Mouse (Mus musculus) forebrain, embryonic 13.5 days (tissue): ENCODE results near the gene Cic. TPM values are rescaled to one million over a fixed set of nuclear protein-coding genes. Genes with fewer than 3 reads are reported as not detected.

Source experiments
- ATAC-seq: fragments of 200-750 bp; cut with Nextera tagmentation; 2 replicates; pipeline ENCODE4 v1.8.0; 2017
- H3K27ac ChIP-seq: fragments of 300-500 bp; sonication (generic); 2 replicates; pipeline ENCODE4 v1.5.1; 2015; ENCODE audit warnings: inconsistent platforms, mild to moderate bottlenecking, moderate library complexity
- H3K27me3 ChIP-seq: fragments of 300-500 bp; sonication (generic); 2 replicates; pipeline ENCODE4 v1.6.1; 2015; ENCODE audit warnings: mild to moderate bottlenecking, inconsistent platforms
- H3K36me3 ChIP-seq: fragments of 300-500 bp; sonication (generic); 2 replicates; pipeline ENCODE4 v1.6.1; 2015; ENCODE audit warnings: mild to moderate bottlenecking, inconsistent platforms; ENCODE audit not compliant: poor library complexity, severe bottlenecking
- H3K4me1 ChIP-seq: fragments of 300-500 bp; sonication (generic); 2 replicates; pipeline ENCODE4 v1.6.1; 2015; ENCODE audit warnings: inconsistent platforms
- H3K4me2 ChIP-seq: fragments of 300-500 bp; sonication (generic); 2 replicates; pipeline ENCODE4 v1.6.1; 2015; ENCODE audit warnings: inconsistent platforms, mild to moderate bottlenecking, moderate library complexity
- H3K4me3 ChIP-seq: fragments of 300-500 bp; sonication (generic); 2 replicates; pipeline ENCODE4 v1.5.1; 2015; ENCODE audit warnings: mild to moderate bottlenecking, inconsistent platforms
- H3K9ac ChIP-seq: fragments of 300-500 bp; sonication (generic); 2 replicates; pipeline ENCODE4 v1.6.1; 2015; ENCODE audit warnings: mild to moderate bottlenecking, inconsistent platforms
- H3K9me3 ChIP-seq: fragments of 300-500 bp; sonication (generic); replicated peaks from 2 replicates; pipeline ENCODE4 v1.6.1; 2016; ENCODE audit warnings: inconsistent platforms
- WGBS: fragments of 180-500 bp; shearing (Covaris S2); methylation state at CpG from one replicate; pipeline ENCODE4 v1.1.7; 2015; 5-methylcytosine and 5-hydroxymethylcytosine counted together
- polyA plus RNA-seq: library from polyadenylated mRNA; unstranded; fragments of >200 nt; fragmentation: Nextera tagmentation; extraction: Ambion mirVana; gene quantifications from 2 replicates; pipeline ENCODE4 v1.2.1, GENCODE M21; 2015

Cic gene
- polyA plus RNA-seq, 1 experiment from 2014 or later = 47.0 TPM

GRCm38 (mm10) chr7:25293191-25293739 is 25.8 kb downstream of the Cic start:
- no peaks in the 10 kb centered on the region for H3K9me3 ChIP-seq
- ATAC-seq = no peak
- no peak overlapping the region for H3K4me2 ChIP-seq
- no peak overlapping the region for H3K4me3 ChIP-seq
- peaks cover 50% of the 10 kb centered on the region for H3K4me1 ChIP-seq
- no peak overlapping the region for H3K9ac ChIP-seq
- H3K27ac ChIP-seq = no peak overlapping the region
- WGBS = 75% methylated on average over 9 of the region's 10 CpGs
- H3K27me3 ChIP-seq = no peaks in the 10 kb centered on the region
- H3K36me3 ChIP-seq = peaks cover 79% of the 10 kb centered on the region

GRCm38 (mm10) chr7:25294495-25294894 is 27.0 kb downstream of the Cic start:
- Histone ChIP-seq H3K36me3 (peaks cover 67% of the 10 kb centered on the region), H3K4me3 (no peak overlapping the region), H3K27ac (no peak overlapping the region), H3K9me3 (no peaks in the 10 kb centered on the region), H3K27me3 (no peaks in the 10 kb centered on the region), H3K4me1 (peaks cover 54% of the 10 kb centered on the region), H3K9ac (no peak overlapping the region), H3K4me2 (no peak overlapping the region)
- ATAC-seq = no peak
- WGBS = 94% methylated on average over 4 of the region's 4 CpGs

DNA sequence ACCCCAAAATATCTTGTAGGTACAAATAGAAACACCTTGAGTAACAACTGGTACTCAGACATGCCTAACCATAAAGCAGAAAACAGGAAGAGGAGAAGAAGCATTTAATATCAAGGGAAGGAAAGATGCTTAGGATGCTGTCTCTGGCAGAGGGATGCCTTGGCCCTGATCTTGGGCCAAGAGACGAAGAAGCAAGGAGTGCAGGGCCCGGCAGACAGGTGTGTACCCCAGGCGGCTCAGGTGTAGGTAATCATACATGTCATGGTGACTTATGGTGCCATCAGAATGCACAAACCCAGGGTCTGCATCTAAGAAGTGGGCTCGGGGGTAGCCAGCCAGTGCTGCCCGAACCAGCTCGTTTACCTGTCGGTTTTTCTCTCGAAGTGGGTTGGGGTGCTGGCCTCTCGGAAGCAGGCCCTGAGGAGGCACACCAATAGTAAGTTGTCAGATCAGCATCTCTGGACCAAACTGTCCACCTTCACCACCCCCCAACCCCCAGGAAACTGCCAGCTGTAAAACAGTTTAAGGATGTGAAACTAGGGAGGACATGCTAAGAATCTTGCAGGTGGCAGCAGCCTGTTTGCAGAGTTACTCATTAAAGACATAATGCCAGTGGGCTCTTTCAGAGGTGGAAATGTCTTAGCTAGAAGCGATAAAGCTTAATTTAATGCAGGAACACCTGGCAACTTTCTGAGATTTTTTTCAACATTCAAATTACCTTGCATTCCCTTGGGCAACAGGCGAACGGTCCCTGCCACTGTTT is 27.6 kb downstream of the Cic start:
- peak overlapping the region; percentile 79; the same call in 1 of the 2 replicates for H3K4me2 ChIP-seq
- H3K27me3 ChIP-seq = no peaks in the 10 kb centered on the region
- H3K4me1 ChIP-seq = peaks cover 54% of the 10 kb centered on the region
- no peak overlapping the region for H3K9ac ChIP-seq
- no peaks in the 10 kb centered on the region for H3K9me3 ChIP-seq
- peak overlapping the region; percentile 1; the same call in 1 of the 2 replicates for H3K4me3 ChIP-seq
- H3K27ac ChIP-seq = no peak overlapping the region
- H3K36me3 ChIP-seq = peaks cover 61% of the 10 kb centered on the region
- ATAC-seq = no peak
- WGBS = 88% methylated on average over 12 of the region's 12 CpGs

DNA sequence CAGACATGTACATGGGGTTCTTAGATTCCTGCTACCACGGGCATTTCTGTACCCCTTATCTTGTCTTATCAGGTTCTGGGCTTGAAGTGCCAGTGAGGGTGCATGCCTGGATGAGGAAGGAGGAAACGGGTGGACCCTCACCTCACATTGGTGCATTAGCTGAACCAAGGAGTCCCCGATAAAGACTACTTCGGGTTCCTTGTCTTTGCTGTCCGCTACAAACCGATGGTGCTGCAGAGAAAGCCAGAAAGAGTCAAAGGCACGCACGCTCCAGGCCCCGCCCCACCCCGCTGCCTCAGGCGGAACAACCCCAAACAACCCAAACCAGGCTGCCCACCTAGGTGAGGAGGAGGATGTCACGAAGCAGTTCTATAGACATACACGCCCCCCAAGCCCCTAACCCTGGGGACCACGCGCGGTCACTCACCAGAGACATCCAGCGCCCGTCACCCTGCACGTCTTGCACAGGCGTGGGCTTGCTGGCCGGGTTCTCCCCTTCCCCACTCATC is 29.5 kb downstream of the Cic start:
- Histone ChIP-seq H3K36me3 (peaks cover 42% of the 10 kb centered on the region), H3K4me3 (peak overlapping the region; percentile 84), H3K27ac (peak overlapping the region; percentile 96), H3K4me1 (peaks cover 42% of the 10 kb centered on the region), H3K27me3 (no peaks in the 10 kb centered on the region), H3K9me3 (no peaks in the 10 kb centered on the region), H3K4me2 (peak overlapping the region; percentile 79), H3K9ac (peak overlapping the region; percentile 92)
- under 1% methylated on average over 21 of the region's 21 CpGs for WGBS
- peak; percentile 49 for ATAC-seq

DNA sequence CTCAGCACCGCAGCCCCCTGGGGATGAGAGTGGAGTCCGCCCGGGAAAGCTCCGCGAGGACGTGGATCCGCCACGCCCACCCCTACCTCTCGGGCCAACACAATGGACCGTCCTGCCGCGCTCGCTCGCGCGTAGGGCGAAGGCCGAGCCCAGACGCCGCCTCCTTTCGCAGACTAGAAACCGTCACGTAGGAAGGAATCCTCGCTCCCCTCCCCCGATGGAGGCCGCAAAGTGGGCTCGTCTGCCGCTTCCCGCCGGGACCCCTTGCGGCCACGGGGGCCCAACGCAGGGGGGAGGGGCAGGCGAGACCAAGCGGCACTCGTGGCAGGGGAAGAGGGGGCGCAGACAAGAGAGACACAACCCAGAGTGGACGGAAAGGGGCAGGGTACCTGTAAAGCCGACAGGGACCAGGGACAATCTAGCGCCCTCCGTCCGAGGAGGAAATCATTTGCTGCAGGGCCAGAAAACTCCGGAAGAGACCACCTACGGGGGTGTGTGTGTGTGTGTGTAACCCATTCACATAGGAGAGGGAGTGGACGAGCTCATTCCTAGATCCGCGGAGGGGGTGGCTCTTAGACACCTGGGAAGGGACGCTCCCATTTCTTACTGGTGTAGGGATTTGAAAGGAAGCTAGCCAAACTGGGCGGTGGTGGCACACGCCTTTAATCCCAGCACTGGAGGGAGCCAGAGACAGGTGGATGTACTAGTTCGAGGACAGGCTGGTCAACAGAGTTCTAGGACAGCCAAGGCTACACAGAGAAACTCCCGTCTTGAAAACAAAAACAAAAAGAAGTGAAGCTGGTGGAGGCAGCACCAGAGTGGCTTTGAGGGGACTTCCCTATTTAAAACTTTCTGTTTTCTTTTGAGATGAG is 30.2 kb downstream of the Cic start, which contains the start of gene Pafah1b3:
Gene Pafah1b3 (minus strand): TSS at position 533 of the 872 bp plus-strand sequence.
- H3K4me2 ChIP-seq = peak within 1 kb of the TSS; percentile 79
- H3K4me3 ChIP-seq = peak within 1 kb of the TSS; percentile 84
- WGBS = under 1% methylated on average over 51 of the region's 52 CpGs
- peak within 1 kb of the TSS; percentile 96 for H3K27ac ChIP-seq
- H3K36me3 ChIP-seq = peaks cover 35% of the 10 kb centered on the region
- H3K9me3 ChIP-seq = no peaks in the 10 kb centered on the region
- no peaks in the 10 kb centered on the region for H3K27me3 ChIP-seq
- H3K4me1 ChIP-seq = peaks cover 36% of the 10 kb centered on the region
- peak; percentile 94 for ATAC-seq
- peak within 1 kb of the TSS; percentile 92 for H3K9ac ChIP-seq

DNA sequence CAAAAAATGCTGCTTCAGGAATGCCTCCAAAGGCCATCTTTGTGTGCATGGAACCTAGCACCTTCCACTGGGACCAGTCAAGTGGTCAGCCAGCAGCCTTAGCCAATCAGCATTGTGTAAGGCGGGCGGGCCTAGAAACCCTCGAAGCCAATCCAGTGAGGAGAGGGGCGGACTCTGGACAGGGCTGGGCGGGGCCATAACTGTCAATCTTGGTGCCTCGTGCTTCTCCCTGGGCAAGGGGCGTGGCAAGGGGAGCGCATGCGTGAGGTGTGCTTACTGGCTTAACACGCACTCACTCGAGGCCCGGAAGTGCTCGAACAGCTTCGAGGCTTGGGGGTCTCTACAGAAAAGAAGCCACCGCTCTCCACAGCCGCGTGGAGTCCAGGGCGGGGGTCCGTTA is 33.6 kb downstream of the Cic start, which contains the start of gene Prr19:
Gene Prr19 (plus strand): TSS at position 349 of the 400 bp plus-strand sequence.
- Histone ChIP-seq H3K4me1 (peaks cover 28% of the 10 kb centered on the region), H3K9me3 (no peaks in the 10 kb centered on the region), H3K36me3 (peaks cover 1% of the 10 kb centered on the region), H3K27ac (no peak within 1 kb of the TSS), H3K4me3 (no peak within 1 kb of the TSS), H3K4me2 (no peak within 1 kb of the TSS; the same call in 1 of the 2 replicates), H3K9ac (no peak within 1 kb of the TSS), H3K27me3 (no peaks in the 10 kb centered on the region)
- WGBS = 63% methylated on average over 19 of the region's 19 CpGs
- ATAC-seq = no peak

- no peaks in the 10 kb centered on the region for H3K36me3 ChIP-seq
- H3K4me1 ChIP-seq = peaks cover 20% of the 10 kb centered on the region
- H3K4me3 ChIP-seq = no peak overlapping the region
- WGBS = 82% methylated on average over 9 of the region's 9 CpGs
- no peaks in the 10 kb centered on the region for H3K9me3 ChIP-seq
- H3K27me3 ChIP-seq = peaks cover 10% of the 10 kb centered on the region
- no peak overlapping the region for H3K27ac ChIP-seq
- ATAC-seq = no peak
- H3K9ac ChIP-seq = no peak overlapping the region
- H3K4me2 ChIP-seq = no peak overlapping the region
Observed at GRCm38 (mm10) chr7:25303003-25303684, 35.6 kb downstream of the Cic start.

DNA sequence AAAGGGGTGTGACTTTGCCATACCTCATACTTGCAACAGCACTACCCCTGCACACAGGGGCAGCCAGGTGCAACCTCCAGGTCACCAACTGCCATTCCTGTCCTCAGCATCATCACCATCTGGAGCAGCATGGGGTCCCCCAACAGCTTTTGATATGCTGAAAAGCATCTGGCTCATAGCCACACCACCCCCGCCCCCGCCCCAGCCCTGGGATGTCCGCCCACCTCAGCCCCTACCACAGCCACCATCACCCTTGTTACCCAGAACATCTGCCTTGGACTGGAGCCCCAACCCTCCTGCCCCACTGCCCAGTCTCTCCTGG is 36.1 kb downstream of the Cic start:
- 93% methylated on average over 3 of the region's 3 CpGs for WGBS
- no peak overlapping the region for H3K4me3 ChIP-seq
- no peaks in the 10 kb centered on the region for H3K36me3 ChIP-seq
- no peak overlapping the region for H3K9ac ChIP-seq
- no peak overlapping the region for H3K4me2 ChIP-seq
- H3K4me1 ChIP-seq = peaks cover 15% of the 10 kb centered on the region
- H3K27ac ChIP-seq = no peak overlapping the region
- peaks cover 15% of the 10 kb centered on the region for H3K27me3 ChIP-seq
- ATAC-seq = no peak
- H3K9me3 ChIP-seq = no peaks in the 10 kb centered on the region

GRCm38 (mm10) chr7:25305481-25305880 is 38.0 kb downstream of the Cic start:
- no peak; the same call in 1 of the 2 replicates for ATAC-seq
- no peaks in the 10 kb centered on the region for H3K36me3 ChIP-seq
- peak overlapping the region; percentile 48 for H3K4me3 ChIP-seq
- H3K4me2 ChIP-seq = peak overlapping the region; percentile 80
- no peaks in the 10 kb centered on the region for H3K9me3 ChIP-seq
- H3K4me1 ChIP-seq = peaks cover 14% of the 10 kb centered on the region
- H3K27me3 ChIP-seq = peaks cover 19% of the 10 kb centered on the region
- H3K9ac ChIP-seq = peak overlapping the region; percentile 71
- peak overlapping the region; percentile 66 for H3K27ac ChIP-seq
- WGBS = 1% methylated on average over 2 of the region's 2 CpGs

GRCm38 (mm10) chr7:25305956-25306613 is 38.6 kb downstream of the Cic start, which contains the start of gene Tmem145:
Gene Tmem145, plus strand, starts transcription at chr7:25306106.
- Histone ChIP-seq H3K4me1 (peaks cover 11% of the 10 kb centered on the region), H3K4me2 (peak within 1 kb of the TSS; percentile 80)

GRCm38 (mm10) chr7:25306614-25306996 is 39.1 kb downstream of the Cic start:
- peak; percentile 34; the same call in 1 of the 2 replicates for ATAC-seq
- Histone ChIP-seq H3K4me3 (peak overlapping the region; percentile 48), H3K4me2 (peak overlapping the region; percentile 80), H3K27ac (peak overlapping the region; percentile 31; the same call in 1 of the 2 replicates), H3K27me3 (peaks cover 26% of the 10 kb centered on the region), H3K9ac (peak overlapping the region; percentile 71), H3K36me3 (no peaks in the 10 kb centered on the region), H3K9me3 (no peaks in the 10 kb centered on the region), H3K4me1 (peaks cover 10% of the 10 kb centered on the region)
- 51% methylated on average over 2 of the region's 2 CpGs for WGBS

More at GRCm38 (mm10) chr7:25305956-25306613, 38.6 kb downstream of the Cic start, which contains the start of gene Tmem145:
- ATAC-seq = peak; percentile 75
- WGBS = under 1% methylated on average over 47 of the region's 47 CpGs
- H3K27ac ChIP-seq = peak within 1 kb of the TSS; percentile 66
- H3K9me3 ChIP-seq = no peaks in the 10 kb centered on the region
- peak within 1 kb of the TSS; percentile 71 for H3K9ac ChIP-seq
- H3K4me3 ChIP-seq = peak within 1 kb of the TSS; percentile 48
- no peaks in the 10 kb centered on the region for H3K36me3 ChIP-seq
- peaks cover 21% of the 10 kb centered on the region for H3K27me3 ChIP-seq
